Mouse (Mus musculus): ENCODE measurements around the gene Slpi.

The Slpi gene

GRCm38 (mm10) chr2:164312599-164312998 is 76.3 kb downstream of the Slpi start:
- DNase-seq (ENCODE audit: low read depth in 1 of 2, low spot score in 2 of 2) = no peak

Data from monocyte, adult 2 months (primary cell).